Mouse (Mus musculus): Measurements from ENCODE around the gene Med11.
"Not testable (repeated sequence)": the region's sequence is repeated elsewhere in the genome, so short reads cannot be mapped to it uniquely, and the experiment has no call there.

Med11 gene

GRCm38 (mm10) chr11:70446756-70447155 lies 5.0 kb upstream of the Med11 start:
- DNase-seq (ENCODE audit: low spot score in 2 of 2): no peak

GRCm38 (mm10) chr11:70447373-70447772 lies 4.3 kb upstream of the Med11 start:
- no peak for DNase-seq (ENCODE audit: low spot score in 2 of 2)

- DNase-seq (ENCODE audit: low spot score in 2 of 2): no peak
Measured at GRCm38 (mm10) chr11:70450926-70451325, 793 bp upstream of the Med11 start.

DNA sequence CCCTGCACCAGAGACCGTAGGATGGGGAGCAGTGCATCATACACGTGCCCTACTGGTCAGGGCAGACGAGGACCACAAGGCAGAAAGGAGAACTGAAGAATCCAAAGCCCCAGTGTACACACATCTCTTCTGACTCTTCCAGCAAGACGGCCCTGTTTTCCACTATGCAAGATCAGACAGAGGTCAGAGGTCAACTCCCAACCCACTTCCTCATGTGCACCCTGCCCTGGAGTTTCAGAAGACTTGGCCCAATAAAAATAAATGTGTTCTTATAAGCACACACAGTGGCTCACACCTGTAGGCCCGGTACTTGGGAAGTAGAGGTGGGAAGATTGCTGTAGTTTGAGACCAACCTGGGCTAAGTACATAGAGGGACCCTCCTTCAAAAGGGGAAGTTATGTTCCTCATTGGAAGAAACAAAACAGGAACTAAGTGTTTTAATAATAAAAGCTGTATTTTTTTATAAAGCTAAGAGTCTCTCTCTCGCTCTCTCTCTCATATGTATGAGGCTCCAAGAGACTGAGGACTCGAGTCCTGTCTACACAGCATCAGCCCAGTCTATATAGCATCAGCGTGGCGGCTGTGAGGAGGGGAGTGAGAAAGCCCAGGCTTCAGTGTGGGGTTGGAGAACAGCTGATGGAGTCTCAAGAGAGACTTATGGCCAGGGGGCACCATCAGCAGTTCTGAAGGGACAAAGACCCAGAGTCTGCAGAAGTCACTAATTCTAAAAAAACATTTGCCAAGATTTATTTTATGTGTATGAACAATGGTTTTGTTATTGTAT lies 1.7 kb downstream of the Med11 start:
- no peak for DNase-seq (ENCODE audit: low spot score in 2 of 2)

- no peak for DNase-seq (ENCODE audit: low spot score in 2 of 2)
Measured at GRCm38 (mm10) chr11:70458688-70459600, 7.2 kb downstream of the Med11 start, which contains the start of gene Zmynd15. Gene Zmynd15, plus strand, starts transcription at chr11:70459433.

DNA sequence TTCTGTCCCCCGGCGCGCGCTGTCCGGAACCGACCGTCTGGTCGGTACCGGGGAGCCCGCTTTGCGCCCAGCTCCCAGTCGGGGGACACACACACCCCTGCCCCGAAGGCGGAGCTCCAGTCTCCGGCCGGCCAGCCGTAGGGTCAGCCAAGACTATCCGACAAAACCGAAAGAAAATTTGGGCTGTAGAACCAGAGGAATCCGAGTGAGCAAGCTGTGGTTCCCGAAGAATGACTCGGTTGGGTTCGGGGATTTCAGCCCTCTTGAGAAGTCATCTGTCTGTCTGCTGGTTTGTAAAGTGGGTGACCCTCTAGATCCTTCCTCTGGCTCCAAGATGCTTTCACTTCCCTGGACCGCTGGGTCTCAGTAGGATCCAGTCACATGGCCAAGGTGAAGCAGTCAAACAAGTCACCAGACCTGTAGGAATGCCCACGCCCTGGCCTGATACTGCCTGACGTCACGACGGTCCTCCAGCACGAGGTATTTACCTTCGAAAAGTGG lies 7.9 kb downstream of the Med11 start, which contains the start of gene Cxcl16:
TSS of gene Cxcl16 (minus strand) at position 384 of the 501 bp plus-strand sequence.
- DNase-seq (ENCODE audit: low spot score in 2 of 2): no peak

DNA sequence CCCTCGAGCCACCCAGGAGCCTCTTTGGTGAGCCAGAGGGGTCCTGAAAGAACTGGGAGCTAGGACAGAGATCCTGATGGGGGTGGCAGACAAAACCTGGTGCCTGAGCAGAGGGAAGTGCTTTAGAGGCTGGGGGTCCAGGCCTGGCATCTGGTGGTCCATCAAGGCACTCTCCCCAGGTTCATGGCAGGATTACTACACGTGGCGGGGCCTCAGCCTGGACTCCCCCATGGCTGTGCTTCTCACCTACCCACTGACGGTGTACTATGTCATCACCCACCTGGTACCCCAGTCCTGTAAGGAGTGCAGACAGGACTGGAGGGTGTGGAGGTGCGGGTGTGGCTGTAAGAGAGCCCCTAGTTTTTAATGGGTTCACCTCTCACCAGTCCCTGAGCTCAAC lies 12.3 kb downstream of the Med11 start:
- DNase-seq (ENCODE audit: low spot score in 2 of 2): no peak

DNA sequence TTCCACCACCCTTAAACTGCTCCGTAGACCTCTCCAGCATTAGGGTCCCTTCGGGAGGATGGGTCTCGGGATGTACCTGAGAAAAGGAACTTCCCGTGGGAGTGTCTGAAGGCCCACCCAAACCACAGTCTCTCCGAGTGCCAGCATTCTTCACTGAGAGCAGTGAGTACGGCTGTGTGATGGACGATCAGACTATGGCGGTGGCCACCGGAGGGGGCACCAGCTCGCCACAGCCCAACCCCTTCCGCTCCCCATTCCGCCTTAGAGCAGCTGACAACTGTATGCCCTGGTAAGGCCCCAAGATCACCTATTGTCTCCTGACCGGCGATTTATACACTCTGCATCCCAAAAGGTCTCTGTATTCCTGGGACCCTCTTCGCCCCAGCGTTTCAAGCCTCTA lies 13.5 kb downstream of the Med11 start:
- no peak for DNase-seq (ENCODE audit: low spot score in 2 of 2)

DNA sequence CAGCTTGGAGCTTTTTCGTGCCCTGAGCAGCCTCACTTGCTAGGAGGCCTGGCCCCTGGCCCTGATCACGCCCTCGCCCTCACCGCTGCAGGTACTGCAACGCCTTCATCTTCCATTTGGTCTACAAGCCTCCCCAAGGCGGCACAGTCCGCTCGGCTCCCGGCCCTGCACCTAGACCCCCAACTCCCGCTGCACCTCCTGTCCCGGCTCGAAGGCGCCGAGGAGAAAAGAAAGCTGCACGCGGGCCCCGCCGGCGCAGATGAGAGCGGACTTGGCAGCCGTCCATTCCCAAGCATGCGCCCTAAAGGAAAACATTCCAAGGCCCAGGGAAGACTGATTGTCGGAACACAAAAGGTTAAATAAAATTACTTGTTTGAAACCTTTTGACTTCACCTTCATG lies 14.1 kb downstream of the Med11 start:
- DNase-seq (ENCODE audit: low spot score in 2 of 2): peak in 1 of 2 experiments; percentile 48

DNA sequence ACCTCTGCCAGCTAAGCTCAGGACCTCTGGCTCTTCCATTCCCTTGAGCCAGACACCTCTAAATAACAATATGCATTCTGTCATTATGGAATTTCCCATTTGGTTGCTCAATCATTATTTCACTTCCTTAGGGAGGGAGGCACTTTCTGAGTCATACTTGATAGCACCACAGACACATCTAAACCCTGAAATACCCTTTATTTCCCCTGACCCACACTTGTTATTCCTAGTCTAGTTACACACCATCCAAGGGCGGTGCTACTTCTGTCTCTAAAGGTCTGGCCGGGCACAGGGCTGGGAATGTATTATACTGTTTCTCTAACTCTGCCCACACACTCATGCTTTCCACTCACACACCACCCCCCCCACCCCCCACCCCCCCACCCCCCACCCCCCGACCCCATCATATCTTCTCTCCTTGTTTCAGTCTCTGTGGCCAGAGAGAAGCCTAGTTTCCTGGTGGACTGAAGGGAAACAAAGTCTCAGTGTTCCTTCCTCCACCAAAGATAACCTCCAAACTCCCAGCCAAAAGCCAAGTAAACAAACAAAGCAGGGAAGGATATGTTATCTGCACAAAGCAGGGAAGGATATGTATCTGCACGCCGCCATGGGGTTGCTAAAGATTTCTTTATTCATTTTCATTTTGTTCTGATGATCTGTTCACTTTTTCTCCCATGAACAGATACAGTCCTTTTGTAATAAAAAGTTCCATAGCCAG lies 16.3 kb downstream of the Med11 start:
- DNase-seq (ENCODE audit: low spot score in 2 of 2): no peak

DNA sequence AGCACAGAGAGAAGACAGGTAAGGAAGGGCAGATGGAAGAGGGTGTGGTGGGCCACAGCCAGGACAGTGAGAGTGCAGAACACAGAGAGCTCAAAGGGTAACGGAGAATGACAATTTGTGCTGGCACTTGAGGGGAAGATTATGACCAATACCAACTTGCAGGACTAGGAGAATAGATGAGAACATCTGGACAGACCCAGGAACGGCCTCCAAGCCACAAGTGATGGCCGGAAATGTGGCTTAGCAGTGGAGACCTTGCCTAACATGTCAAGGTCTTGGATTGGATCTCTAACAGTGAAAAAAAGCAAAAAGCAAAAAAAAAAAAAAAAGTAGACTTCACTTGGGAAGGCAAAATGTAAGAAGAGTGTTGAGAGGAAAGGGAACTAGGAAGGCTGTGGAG lies 18.0 kb downstream of the Med11 start:
- no peak for DNase-seq (ENCODE audit: low spot score in 2 of 2)

DNA sequence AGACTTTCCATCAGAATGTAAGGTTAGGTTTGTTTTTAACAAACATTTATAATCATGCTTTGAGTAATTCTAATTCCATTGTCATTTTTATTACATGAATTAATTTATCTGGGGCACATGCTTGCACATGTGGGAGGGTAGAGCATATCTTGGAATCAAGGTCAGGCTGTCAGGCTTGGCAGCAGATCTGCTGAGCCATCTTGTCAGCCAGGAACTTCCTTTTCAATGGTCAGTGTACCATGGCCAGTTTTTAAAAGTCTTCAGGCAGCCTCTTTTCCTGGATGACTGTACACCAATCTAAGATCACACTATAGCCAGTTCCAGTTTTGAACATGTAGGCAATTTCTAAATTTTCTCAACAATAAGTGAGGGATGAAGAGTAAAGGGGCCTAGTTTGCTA lies 21.0 kb downstream of the Med11 start:
- no peak for DNase-seq (ENCODE audit: low spot score in 2 of 2)

GRCm38 (mm10) chr11:70473291-70473690 lies 21.6 kb downstream of the Med11 start:
- DNase-seq (ENCODE audit: low spot score in 2 of 2): not testable (repeated sequence)

DNA sequence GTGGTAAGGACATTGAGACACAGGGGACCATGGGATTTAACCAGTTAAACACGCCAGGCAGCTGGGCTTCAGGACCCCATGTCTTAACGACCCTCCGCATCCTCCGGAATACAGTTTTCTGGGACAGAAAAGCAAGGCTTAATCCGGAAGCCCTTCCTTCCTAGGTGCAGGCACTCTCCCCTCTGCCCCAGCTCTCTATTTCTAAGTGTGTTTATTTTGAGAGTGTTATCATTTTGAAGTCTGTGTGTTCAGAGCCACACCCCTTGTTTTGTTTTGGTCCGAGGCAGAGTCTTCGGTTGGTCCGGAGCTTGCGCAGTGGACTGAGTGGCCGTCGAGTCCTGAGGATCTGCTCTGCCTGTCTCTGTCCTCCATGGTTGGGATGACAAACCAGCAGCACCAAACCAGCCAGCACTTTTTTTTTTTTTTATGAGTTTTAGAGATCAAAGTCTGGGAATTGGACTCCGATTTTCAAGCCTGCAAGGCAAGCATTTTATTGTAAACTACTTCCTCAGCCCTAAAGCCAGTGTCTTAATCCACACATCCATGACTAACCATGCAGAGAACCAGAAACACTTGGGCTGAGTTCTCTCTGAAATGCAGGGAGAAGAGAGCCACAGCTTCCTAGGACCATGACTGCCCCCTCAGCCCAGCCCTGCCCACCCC lies 23.3 kb downstream of the Med11 start:
- DNase-seq (ENCODE audit: low spot score in 2 of 2): no peak

GRCm38 (mm10) chr11:70485498-70485897 lies 33.8 kb downstream of the Med11 start:
- no peak for DNase-seq (ENCODE audit: low spot score in 2 of 2)

- no peak for DNase-seq (ENCODE audit: low spot score in 2 of 2)
Measured at GRCm38 (mm10) chr11:70487816-70488215, 36.1 kb downstream of the Med11 start.

GRCm38 (mm10) chr11:70489138-70489537 lies 37.4 kb downstream of the Med11 start:
- DNase-seq (ENCODE audit: low spot score in 2 of 2): no peak

DNA sequence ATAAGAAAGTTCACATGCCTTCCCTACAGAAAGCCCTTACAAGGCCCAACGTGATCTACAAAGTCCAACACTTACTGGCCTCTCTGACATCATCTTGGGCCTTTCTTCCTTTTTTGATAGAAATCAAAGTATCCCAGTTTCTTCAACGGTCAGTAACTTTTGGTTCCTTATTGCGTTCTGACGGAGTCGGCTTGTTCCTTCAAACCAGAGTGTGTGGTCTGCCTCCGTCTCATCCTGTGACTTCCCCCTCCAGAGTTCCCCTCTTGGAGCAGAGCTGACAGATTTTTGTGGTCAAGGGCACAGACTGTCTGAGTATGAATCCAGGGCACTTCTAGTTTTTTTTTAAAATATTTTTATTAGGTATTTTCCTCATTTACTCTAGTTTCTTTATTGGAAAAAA lies 38.0 kb downstream of the Med11 start:
- DNase-seq (ENCODE audit: low spot score in 2 of 2): peak; percentile 33 to 39

- no peak for DNase-seq (ENCODE audit: low spot score in 2 of 2)
Measured at GRCm38 (mm10) chr11:70499566-70500475, 48.1 kb downstream of the Med11 start.

GRCm38 (mm10) chr11:70500476-70500812 lies 48.7 kb downstream of the Med11 start:
- DNase-seq (ENCODE audit: low spot score in 2 of 2): no peak
